Mouse (Mus musculus): ENCODE measurements around the gene Klf7. TPM values are rescaled to one million over a fixed set of nuclear protein-coding genes. Genes with fewer than 3 reads are reported as not detected.

The Klf7 gene
- total RNA-seq, 4 experiments from 2014 or later = 15.1 to 32.1 (median 27.0) TPM

DNA sequence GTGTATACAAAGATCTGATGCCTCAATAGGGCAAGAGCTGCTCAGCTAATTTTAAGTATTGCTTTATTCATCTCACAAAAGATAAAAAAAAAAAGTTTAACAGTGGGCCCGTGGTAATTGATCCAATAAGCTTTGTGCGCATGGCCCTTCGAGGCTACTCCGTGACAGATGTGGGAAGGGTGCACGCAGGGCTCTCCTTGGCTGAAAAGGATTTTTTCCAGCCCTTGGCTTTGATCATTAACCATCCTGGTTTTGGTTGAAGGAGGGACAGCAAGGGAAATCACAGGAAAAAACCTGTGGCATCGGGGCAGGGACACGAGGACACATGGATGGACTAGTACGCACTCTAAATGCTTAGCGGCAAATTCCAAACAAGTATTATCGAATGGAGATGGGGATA lies 60.6 kb downstream of the Klf7 start:
- DNase-seq = no peak

DNA sequence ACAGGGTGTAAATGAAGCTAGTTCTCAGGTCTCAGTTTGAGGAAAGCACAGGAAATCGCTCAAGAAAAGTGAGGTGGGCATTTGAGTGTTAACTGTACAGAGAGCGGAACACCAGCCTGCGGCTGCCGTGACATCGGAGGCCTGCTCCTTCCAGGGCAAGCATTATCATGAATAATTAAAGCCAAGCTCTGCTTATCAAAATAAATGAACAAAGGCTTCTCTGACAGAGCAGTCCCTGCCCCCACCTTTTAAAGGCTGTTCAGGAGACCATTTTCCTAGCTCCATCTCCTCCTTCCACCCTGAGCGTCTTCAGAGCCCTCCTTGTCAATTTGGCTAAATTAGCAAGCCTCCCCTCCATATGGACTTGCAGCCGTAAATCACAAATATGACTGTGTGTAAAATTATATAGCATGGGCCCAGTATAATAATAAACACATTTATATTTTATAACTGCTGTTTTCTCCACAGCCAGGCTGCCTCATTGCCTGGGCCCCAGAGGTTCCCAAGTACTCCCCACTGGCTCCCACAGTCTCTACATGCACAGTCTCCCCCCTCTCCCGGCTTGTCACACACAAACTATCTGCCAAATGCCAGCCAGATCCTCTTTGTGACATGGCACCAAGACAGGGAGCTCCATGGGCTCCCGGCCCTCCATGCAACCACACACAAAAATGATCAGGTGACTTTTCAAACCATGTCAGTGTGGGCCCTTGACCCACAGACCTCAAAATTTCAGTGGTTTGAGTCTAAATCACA lies 61.2 kb downstream of the Klf7 start:
- no peak for DNase-seq

DNA sequence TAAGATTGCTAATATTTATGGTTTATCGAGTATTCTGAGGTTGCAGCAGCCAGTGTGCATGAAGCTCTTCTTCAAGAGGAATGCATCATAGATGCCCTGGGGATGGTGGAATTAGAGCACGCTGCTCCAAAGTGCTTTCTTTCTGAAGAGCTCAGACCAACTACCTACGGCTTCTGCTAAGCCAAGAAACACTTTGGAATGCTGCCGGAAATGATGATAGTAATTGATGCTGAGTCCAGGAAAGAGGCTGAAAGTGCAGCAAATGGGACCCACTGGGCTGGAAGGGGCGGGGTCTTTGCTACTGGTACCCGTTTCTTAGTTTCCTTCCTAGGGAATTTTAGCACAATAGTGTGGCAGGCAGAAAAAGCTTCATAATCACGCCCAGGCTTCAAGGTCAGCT lies 62.0 kb downstream of the Klf7 start:
- DNase-seq = no peak

DNA sequence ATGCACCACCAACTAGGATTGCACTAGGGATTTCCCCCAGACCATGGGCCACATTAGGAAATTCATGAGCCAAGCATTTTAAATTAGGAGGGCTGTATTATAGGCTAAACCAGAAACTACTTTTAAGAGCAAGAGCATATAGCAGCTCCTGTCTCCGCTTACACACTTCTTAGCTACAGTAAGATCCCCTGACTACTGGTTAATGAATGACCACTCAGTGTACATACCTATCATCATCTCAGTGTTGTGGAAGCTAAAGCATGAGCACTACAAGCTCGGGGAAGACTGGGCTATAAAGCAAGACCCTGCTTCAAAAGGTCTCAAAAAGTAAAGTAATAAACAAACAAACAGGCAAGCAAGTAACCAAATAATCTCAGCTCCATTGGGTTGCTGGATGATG lies 65.5 kb downstream of the Klf7 start:
- no peak for DNase-seq

DNA sequence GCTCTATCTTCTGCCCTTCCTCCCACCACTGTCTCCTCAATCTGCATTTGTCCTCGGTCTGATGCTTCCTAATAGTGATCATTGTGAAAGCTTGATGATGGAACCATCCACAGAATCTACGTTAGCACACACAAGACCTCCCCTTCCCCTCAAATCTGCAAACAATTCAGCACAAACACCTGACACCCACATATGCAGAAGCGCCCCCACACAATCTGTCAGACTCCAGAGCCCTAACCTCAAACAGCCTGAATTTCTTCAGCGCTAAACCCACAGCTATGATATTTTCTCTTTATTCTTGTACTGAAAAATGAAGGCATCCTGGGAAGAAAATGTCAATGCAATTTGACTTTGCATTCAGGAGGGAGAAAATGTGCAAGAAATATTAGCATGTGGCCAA lies 66.1 kb downstream of the Klf7 start:
- DNase-seq = no peak

DNA sequence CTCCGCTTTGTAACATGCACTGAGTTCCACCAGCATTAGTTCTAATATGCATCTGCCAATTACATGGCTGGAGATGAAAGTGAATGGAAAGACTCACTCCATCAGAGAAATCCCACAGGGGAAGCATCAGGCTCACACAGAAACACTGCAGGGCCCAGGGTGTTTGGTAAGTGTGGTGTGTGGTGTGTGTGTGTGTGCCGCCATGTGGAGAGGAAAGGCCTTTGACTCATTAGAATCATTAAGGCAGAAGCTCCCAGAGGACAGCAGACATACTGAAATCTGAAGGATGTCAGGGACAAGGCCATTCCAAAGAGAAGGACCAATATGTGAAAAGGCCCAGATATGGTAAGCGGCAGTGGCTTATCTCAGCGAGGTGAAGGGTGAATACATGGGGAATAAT lies 66.9 kb downstream of the Klf7 start:
- DNase-seq = no peak

DNA sequence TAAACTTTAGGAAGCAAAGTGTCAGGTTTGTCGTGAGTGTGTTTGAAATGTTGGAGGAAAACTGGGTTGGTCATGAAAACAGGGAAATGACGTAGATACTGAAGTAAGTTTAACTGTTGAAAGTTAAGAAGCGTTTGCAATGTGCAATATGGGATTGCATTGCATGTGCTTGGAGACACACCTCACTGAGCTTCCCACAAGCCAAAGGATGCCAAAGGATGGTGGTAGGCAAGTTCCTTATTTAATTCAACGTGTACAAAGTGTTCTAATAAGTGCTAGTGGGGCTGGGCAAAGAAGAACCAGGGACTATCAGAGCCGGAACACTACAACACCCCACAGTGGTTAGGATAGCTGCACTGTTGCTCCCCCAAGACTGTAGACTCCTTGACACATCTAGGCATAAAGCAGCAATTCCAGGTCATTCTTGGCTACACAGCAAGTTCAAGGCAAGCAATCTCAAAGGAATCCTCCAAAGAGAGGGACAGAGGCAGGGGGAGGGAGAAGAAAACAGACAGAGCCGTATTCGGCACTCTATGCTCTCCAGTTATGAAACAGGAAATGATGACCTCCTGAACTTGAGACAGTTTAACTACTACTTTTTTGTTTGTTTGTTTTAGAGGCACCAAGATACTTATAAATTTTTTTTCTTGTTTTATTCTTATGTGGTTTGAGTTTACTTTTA lies 69.9 kb downstream of the Klf7 start:
- DNase-seq = no peak

DNA sequence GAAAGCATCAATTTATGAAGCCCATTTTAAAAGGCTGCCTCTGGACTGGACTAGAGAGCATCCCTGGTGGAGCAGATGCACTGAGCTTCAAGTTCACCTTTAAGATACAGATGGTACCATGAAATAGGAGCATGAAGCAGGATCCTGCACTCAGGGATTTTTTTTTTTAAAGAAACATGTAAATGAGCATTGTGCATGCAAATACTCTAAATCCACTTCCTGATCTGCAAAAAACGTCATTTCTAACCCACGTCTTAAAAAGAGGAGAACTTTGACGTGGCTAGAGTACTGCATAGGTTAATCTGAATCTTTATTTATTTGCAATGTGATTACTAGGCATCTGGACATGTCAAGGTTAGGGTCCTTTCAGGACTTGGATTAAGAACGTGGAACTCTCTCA lies 73.5 kb downstream of the Klf7 start:
- DNase-seq = no peak

DNA sequence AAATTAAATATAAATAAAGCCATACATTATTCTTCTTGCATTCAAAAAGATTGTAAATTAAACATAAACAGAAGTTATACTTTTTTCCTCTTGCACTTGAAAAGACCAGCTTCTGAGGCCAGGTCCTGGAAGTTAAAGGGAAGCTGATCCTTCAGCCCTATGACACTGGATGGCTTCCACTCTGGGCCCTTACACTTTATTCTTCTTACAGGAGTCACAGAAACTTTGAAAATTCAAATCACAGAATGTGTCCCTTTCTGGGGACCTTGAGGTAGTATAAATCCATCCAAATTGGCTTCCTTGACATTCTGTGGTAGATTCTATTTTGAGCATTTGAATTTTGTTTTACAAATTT lies 75.3 kb downstream of the Klf7 start:
- DNase-seq = no peak

DNA sequence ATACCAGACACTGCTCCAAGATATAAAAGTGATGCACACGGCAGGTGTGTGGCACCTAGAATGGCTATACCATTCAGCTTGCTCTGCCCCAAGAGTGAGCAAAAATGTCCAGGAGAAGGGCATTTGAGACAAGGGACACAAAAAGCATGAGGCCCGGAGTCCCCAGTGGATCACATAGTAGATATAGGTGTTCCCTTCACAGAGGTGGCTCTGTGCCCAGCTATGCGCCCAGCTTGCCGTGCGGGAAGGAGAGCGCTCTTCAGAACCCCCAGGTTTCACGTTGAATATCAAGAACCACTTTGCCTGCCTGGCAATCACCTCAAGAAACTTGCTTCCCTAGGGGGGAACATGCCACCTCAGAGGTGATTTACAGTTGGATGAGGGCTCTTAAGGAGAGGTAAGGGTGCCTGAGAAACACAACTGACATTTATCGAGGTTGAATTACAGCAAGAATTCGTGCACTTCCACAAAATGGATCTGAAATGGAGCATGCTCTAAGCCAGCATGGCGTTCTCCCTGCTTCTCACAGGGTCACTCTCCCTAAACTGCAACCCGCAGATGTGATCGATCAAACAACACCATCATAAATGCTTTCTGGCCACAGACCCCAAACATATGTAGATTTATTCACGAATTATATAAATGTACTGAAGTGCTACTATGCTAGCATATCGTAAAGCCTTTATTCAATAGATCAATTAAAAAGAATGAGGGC lies 75.8 kb downstream of the Klf7 start:
- no peak for DNase-seq

DNA sequence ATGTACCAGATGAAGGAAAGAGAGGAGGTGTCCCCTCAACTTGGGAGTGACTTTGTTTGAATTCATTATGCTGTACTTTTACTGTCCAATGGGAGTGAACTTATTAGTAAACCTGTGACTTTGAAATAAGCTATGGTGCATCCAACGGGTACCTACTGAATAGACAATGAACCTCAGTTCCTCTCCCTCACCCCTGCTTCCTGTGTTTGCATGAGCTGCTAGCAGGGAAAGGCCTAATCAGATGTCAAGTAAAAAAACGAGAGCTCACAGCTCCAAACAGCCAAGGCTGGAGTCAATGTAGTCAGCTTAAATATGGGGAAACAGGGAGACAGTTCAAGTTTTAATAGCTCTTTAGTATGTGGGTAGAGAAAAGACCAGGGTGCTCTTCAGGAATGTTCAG lies 77.5 kb downstream of the Klf7 start:
- no peak for DNase-seq

DNA sequence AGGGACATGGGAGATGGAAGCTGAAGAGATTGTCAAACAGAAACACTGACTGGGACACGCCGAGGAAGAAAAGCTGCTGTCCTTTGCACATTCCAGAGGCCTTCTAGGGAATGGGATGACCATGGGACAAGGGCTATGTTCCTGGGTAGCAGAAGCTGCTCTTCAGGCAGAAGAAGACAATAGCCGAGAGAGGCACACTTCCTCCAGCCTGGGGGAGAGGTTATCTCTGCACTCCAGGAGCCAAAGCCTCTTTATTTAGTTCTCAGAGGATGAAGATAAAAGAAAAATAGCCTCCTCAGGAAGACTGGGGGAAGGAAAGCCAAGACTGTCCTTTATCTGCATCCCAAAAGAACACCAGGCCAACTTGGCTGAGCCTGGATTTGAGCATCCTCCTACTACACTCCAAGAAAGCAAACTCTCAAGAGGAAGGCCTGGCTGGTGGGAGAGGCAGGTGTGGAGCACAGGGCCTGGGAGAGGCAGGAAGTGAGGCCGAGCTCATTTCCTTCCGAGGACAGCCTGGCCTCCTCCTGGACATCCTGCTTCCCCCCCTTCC lies 81.2 kb downstream of the Klf7 start:
- no peak for DNase-seq

DNA sequence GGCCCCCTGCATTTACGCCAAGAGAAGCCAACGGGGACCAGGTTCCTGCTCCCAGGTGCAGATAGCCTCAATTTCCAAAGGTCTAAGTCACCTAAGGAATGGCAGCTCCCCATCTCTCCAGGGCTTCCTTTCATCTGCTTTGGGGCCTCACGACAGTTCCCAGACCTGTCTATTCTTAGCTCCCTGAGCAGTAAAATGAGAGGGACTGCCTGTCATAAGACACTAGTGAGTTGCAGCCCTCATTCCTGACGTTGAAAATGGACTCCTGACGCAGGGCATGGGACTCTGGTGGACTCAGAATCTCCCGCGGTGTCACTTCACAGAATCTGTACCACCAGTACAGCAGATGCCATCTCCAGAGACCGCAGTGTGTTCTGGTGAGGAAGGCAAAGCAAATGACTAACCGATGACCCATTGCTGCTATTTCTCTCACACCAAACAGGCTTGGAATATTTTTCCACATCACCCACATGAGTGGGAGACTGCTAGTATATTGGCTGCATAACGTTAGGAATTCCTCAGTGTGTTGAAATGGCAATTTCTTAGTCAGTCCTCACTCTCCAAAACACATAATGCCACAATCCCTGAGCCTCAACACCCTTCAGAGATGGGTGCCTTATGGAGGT lies 81.9 kb downstream of the Klf7 start:
- DNase-seq = no peak

DNA sequence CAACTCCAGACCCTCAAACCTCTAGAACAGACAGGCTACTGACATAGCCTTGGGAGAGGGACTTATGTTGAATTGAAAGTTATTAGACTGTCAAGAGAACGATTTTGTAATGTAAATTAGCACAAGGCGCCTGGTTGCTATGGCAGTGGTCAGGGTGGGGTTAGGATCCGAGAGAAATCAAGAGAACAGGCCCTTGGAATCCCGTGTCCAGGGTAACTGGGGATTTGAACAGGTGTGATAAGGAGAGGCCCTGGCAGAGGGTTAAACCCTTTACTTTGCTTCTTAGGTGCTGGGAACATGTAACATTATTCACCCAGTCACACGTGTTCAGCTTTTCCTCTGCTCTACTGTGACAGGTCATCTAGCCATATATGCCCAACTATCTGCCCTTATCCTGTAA lies 83.7 kb downstream of the Klf7 start:
- no peak for DNase-seq

DNA sequence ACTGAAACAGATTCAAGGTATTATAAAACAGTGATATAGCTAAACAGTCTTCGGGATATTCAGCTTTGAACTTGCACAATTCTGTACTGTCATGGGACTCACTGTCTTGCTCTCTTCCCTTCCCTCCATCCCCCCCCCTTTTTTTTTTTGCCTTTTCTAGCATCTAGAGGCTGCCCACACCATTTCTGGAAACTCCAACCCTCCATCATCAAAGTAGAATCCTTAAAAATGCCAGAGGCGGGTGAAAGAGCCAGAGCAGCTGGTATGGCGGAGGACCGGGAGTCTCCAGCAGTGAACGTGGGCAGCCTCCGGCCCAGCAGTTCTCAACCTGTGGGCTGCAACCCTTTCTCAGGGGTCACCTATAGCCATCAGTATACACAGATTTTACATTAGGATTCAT lies 84.3 kb downstream of the Klf7 start:
- no peak for DNase-seq

DNA sequence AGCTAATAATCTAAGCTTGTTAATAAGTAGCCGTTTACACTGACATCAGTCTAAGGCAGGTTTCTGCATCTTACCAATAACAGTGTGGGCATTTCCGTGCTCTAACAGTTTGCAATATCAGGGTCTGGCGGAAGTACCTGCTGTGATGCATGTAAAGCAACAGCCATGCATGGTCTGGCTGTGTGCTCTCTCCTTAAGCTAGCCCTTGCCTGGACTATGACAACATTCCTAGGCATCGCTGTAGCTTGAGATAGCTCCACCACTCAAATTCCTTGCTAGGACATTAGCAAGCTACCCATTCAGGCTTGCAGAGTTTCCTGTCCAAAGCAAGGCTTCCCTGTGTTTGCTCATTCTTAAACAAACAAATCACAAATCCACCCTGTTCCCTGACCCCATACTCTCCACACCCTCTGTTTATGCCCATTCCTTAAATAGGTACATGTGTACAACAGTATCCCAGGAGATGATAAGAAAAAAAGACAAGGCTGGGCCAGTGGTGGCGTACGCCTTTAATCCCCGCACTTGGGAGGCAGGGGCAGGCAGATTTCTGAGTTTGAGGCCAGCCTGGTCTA lies 85.1 kb downstream of the Klf7 start:
- no peak for DNase-seq

DNA sequence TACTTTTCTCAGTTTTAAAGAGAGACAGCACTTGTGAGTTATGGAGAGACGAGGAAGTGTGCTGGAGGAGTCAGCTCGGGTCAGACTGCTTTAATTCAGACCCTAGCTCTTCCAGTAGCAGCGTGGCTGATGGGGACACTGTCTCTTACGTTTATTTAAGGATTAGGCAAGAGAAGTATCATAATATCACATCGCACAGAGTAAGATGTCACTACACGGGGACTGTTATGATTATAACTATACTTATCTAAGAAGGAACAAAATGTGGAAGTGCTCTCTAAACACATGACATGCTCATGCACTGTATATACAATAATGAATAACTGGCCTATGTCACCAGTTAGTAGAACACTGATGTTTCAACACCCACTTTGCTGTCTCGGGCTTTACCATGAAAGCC lies 86.3 kb downstream of the Klf7 start:
- DNase-seq = no peak

DNA sequence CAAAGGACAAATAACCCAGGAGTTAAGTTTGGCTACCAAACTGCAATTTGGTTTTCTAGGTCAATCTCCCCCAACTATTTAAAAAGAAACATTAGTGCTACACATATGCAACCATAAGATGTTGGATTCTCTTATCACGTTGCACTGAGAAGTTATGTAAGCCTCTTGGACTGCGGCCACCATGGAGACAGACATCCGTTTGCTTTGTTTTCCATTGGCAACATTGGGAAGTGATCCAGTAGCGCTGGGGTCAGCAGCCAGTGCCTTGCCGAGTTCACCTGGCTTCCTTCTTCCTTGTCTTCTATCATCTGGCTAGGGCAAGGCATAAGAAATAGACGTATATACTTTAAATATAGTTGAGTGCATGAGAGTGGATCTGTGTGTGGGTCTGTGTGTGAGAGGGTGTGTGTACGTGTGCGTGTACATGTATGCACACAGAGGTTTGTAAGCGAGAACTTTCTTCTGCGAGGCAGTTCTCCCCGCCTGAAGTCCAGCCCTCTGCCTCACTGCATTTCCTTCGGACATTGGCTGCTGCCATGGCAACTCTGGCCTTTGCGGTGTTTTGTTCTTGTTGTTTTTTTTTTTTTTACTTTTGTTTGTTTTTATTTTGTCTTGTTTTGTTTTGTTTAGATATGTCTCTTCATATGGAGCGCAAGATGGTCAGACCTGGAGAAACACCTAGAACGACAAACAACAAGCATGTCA lies 86.8 kb downstream of the Klf7 start:
- no peak for DNase-seq

DNA sequence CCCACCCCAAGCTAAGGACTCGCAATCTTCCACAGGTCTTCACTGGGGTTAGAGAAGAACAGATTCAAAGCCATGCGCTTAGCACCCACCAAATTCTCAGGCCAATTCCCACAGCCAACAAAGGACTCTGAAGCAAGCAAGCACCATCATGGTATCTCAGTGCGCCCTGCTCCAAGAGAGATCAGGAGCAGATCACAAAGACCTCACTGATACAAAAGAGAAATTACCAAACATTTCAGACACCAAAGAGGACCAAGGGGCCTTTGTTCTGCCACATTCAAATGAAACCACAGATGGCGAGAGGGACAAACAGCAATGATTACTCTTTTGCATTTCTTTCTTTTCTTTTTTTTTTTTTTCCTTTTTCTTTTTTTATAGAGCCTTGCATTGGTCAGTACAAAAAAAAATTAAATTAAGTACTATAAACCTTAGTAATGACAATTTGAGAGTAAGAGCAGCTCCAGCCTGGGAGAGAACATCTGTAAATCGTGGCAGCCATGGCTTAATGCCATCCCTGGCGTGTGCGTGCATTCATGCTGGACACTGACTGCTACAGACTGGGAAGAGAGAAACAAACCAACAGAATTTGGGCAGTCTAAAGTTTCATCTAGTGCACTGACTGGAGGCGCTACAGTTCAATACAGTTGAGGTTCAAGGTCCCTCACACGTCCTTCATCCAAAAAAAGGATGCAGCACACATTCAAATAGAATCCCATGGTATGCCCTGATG lies 89.4 kb downstream of the Klf7 start:
- DNase-seq = no peak

DNA sequence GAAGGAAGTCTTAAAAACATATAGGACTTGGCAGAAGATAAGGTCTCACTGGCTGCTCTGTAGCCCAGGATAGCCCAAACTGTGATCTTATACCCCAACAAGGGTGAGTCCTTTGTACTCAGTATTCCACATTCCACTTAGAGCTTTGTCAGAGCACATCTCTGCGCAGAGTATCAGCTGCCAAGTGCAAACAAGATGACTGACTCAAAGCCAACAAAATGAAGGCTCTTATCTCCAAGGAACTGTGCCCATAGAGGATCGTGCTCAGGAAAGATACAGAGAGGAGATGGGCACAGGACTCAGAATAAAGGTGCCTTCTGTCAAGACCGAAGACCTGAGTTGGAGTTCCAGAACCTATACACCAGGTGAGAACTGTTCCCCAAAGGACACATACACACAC lies 100.1 kb downstream of the Klf7 start:
- DNase-seq = no peak
